Mouse (Mus musculus) kidney, adult 11 months (tissue): ENCODE results near the gene Exoc6.

Experiments used
- DNase-seq: peaks from one replicate; pipeline ENCODE4 v3.0.0; 2022

Gene Exoc6

DNA sequence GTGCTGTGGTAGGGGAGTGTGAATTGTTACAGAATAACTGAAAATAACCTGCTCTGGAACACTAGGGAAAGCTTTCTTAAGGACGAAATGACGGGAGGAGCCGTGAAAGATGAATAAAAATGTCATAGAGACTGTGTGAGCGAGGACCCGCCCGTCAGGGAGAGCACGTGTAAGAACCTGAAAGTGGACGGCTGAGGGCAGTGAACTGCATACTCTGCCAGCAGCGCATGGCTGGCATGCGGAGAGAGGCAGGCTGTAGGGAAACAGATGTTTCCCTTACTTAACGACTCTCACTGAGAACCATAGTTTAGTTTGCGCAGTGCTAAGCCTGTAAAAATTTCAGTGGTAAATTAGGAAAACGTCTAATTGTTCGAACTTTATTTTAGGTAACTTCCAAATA, 35.0 kb downstream of the Exoc6 start:
- no peak for DNase-seq

DNA sequence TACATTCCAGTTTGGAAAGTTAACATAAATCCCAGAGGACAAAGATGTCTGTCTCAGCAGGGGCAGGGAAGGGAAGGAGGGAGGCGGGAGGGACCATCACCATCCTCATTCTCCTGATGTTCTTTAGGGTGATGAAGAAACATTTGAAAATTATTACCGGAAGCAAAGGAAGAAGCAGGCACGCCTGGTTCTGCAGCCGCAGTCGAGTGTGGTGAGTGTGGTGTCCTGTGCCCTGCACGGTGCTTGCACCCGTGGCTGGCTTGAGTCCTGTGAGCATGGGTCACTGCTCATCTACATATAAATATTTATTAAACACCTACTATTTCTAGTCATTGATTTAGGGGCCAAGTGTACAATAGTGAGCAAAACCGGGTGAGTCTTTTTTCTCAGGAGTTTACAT, 35.5 kb downstream of the Exoc6 start:
- DNase-seq = no peak

DNA sequence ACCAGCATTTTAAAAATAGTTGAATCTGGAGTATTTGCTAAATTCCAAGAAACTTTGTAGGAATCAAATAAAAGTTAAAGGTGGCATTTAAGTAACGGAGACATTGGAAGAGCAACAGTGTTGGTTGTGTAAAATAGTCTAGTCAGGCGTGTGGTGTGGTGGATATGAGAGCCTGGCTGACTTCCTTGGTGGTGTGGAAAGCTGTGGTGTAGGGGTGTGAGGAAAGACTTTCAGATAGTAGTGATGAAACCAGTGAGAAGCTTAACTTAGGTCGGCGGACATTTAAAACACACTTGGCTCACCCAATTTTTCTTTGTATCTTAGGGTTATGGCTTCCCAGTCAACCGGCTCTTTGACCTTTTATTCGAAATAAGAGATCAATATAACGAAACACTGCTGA, 40.3 kb downstream of the Exoc6 start:
- no peak for DNase-seq

DNA sequence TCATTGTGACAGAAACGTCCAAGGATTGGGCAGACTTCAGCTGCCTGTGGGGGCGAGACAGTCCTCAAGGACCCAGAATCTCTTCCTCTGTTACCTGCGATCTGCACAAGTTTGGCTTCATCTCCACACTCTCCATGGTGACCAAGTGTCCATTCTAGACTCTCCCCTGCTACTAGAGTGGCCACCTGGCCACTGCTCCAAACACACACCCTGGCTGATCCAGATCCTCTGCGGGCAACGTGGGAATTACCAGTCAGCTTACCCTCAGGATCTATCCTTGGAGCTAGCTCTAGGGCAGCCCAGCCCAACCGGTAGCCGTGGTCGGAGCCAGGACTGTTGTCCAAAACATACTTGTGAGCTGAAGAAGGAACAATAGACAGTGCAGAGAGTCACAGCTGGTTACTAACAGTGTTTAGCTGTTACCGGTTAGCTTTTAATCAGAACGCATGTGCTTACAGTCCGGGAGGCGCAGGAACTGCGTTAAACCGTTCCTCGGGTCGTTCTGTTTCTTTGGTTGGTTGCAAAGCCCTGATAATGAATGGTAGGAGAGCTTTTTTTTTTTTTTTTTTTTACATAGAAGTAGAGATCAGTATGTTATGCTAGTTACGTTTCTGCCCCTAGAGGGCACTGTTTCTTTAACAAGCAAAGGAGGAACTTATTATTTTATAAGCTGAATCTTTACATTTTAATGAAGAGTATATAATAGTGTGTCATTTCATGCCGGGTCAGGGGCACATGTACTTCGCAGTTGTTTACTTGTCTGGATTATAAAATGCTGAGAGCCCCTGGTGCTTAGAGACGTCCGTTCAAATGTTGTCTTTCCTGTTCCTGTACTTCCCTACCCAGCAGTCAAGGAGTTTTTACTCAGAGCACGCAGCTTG, 52.0 kb downstream of the Exoc6 start:
- no peak for DNase-seq

DNA sequence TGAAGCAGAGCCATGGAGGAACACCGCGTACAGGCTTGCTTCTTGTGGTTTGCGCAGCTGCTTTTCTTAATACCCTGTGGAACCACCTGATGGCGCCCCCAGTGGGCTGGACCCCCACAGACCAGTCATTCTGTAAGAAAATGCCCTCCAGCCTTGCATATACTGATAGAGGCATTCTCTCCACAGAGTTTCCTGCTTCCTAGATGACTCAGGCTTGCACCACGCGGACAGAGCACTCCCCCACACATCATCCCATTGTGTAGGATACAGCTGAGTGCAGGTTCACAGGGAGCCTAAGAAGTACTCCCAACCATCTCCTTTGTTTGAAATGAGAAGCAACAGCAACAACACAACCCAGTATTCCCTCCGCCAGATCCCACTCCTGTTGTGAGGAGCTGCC, 59.8 kb downstream of the Exoc6 start:
- DNase-seq = no peak

DNA sequence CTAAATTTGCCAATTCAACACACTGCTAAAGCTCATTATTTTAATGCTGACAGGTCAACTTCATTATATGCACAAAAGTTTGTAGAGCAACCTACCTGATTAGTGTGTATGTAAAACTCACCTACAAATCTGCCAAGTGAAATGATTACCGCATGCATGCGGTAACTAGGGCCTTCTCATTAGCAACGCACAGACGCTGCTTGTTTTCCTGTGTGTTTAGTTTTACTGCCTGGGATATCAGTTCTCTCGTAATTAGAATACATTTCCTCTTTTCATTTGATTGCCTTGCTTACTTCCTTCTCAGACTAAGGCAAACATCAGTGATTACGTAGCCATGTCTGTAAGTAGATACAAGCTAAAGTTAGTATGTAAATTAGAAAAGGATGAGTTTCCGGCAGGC, 62.7 kb downstream of the Exoc6 start:
- no peak for DNase-seq

DNA sequence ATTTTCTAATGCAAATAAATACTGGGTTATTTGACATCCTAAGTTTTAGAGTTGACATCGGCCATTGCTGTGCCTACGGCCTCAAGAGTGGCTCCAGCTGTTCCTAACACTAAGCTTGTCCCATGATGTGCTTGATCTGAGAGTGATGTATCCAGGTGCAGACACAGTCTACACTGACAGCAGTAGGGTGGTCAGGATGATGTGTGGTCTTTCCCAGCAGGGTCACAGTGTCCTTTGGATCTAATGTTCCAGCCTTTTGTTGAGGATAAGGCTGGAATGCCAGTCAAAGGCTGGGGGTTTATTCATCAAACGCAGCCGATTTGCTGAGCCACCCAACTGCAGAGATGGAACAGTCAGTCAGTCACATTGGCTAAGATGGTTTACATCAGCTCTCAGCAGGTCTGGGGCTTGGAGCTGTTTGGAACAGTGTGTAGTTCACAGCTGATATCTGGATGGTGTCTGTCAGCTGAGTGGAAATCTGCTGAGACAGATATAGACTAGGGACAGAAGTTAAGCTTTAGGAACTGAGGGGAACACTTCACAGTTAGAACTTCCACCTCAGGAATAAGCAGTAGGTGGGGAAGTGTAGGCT, 64.9 kb downstream of the Exoc6 start:
- DNase-seq = no peak

DNA sequence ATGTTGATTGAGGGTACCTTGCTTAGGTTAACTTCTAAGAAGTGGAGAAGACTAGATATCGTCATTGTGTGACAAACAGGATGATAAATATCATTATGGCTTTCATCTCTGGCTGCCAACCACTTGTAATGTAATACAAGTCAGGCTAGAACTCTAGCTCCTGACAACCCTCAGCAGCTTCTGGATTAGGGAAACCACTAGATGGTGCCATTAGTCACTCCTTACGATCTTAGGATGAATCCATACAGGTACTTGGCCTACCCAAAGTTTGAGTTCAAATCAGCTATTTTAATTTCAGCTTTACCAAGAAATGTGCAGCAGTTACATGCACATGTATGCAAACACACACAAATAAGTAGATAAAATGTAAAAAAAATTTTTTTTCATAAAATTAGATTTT, 97.8 kb downstream of the Exoc6 start:
- DNase-seq = no peak

DNA sequence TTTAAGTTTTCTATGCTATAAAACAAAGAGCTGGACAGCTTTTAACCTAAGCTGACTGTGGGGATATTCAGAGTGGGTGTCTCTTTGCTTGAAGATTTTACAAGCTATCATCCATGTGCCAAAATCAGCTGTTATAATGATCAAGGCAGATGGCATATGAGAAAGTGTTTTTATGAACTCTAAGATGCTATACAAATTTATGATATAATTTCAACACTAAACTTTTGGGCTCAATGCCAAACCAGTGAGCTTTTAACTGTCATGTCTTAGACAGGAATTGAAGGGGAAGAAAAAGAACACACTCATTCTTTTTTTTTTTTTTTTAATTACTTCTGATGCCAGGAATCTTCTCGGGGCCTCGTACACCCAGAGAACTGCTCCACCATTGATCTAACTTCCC, 100.3 kb downstream of the Exoc6 start:
- DNase-seq = no peak

DNA sequence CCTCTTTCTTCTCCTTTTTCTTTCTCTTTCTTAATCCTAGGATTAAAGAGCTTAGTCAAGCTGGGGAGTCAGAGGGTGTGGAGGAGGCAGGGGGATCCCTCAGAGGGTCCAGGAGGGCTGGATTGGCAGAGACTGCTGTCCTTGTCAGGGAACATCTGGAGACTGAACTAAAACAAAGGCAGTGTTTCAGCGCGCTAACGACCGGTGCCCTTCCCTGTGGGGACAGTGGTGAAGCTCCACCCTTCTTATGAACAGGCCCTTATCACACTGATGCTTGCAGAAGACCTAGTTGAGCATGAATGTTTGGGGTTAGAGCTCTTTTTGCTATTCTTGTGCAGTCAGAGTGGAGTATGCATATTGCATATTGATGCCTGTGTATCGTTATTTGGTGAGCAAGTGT, 103.8 kb downstream of the Exoc6 start:
- DNase-seq = no peak

DNA sequence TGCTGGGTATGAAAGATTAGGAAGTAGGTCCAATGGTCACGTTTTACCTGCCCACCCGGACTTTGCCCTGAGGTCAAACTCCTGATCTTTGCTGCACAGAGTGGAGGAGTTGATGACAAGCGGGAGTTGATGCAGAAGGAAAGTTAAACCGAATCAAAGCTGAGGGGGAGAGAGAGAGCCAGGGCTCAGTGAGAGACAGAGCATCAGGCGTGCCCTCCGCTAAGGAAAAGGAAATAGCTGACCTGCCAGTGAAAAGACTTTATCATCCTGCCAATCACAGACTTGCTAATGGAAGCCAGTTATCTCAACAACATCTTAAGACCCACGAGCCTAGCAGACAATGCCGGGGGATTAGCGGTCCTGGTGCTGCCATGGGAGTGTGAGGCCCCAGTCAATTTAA, 106.2 kb downstream of the Exoc6 start:
- DNase-seq = peak; percentile 68

DNA sequence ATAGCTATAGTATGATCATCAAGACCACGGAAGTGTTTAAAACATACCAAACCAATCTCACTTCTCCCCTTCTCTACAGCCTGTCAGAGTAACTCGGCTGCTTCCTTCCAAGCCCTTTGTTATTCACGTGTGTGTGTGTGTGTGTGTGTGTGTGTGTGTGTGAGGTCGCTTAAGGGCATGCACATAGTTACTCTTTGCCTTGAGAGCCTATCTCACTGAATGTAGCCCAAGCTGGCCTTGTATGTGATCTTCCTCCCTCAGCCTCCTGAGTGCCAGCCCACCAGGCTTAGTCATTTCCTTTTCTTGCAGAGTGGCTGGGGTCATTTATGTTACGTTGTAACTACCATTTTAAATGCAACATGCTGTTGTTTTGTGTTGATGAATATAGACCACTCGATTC, 115.0 kb downstream of the Exoc6 start:
- no peak for DNase-seq

DNA sequence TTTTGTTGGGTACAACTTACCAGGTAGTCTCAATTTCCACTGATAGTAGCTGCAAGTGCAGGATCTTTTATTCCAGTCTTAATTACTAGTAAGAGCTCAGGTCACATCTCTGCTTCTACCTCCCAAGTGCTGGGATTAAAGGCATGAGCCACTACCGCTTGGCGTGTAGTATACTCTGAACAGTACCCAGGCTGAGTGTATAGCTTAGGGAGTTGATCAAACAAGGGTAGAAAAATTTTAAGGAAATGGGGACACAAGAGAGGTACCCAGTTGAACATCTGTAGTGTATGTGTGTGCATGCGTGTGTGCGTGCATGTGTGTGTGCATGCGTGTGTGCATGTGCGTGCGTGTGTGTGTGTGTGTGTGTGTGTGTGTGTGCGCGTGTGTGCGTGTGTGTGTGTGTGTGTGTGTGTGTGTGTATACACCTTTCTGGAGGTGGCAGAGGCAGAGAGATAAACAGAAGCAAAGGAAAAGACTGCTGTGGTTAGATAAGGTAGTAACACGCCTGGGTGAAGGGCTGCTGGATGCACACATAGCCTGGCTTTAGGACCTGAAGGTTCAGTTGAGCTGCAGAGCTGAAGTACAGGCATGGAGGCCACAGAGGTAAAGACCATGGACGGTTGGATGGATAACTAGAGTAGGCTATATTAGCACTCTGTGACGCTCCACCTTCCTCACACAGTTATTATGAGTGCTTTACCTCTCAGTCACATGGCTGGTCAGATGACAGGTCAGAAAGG, 117.8 kb downstream of the Exoc6 start:
- no peak for DNase-seq

DNA sequence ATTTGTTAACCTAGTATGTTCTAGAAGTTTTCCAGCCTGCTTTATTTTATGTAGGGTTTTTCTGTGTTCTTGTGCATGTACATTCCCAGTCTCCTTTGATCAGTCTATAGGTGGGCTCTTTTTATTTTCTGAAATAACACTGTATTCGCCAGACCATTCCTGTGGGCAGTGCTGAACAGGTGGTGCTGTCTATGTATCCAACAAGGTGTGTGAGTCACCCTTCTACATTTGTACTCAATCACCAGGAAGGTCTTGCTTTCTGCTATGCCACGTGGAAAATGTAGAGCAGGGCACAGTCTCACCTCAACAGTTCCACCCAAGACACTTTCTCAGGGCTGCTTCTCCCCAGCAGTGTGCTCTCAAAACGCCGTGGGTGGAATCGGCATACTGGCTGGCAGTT, 118.4 kb downstream of the Exoc6 start:
- no peak for DNase-seq

DNA sequence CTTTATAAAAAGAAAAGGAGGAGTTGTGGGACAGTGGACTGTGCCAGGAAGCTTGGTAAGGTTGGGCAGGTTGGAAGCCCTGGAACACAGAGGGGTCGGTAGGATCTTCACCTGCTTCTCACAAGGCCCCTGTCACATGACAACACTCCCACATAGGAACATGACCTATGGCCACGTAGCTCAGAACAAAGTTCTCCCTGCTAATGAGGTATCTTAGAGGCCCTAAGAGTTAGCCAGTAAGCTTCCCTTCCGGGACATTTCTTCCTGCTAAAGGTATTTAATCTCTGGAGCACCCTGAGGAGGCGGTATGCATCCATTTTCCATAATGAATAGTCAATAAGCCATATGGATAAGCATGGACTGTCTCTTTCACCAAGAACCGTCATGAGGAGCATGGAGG, 119.3 kb downstream of the Exoc6 start:
- DNase-seq = no peak

DNA sequence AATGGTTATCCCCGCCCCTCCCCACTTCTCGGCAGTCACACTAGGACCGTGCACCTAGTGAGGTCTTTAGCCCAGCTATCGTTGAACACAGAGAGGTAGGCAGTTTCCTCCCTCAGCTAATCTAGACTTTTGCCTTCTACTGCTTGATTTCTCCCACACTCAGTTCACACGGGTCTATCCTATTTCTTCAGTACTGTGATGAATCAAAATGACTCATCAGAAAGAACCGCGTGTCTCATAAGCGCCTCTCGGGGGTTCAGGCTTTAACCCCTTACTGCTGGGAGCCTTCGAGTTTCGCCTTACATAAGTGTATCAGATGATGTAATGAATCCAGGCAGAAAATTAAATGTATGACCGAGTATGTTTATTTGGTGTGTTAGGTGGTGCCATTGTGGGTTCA, 123.2 kb downstream of the Exoc6 start:
- no peak for DNase-seq

DNA sequence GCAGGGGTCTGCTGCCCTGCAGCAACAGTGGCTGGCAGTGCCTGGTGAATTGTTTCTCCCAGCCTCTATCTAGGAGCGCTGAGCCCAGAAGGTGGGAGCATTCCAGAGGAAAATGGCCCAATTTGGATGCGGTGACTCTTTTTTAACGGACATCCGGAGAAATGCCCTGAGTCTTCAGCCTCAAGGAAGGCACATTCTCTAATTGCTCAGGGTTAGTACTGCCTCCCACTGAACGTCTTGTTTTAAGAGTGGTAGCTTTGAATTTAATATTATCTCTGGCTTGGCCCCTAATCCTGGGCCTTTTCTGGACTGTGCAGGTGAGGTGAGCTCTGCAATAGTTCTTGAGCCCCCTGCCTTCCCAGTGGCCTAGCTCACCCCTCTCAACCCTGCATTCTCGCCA, 135.1 kb downstream of the Exoc6 start, which contains the start of gene Cyp26c1:
Gene Cyp26c1, plus strand, starts transcription at position 301 of the 400 bp plus-strand sequence.
- DNase-seq = no peak

DNA sequence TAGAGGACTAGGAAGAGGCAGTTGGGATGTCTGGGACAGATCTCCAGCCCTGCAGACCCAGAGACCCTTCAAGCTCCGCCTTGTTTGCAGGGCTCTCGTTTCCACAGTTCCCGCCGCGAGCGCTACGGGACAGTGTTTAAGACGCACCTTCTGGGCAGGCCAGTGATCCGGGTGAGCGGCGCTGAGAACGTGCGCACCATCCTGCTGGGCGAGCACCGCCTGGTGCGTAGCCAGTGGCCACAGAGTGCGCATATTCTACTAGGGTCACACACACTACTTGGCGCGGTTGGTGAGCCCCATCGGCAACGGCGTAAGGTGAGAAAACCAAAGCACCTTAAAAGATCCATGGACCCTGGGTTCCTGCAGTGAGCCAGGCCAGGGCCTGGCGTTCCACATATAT, 136.1 kb downstream of the Exoc6 start:
- DNase-seq = no peak

DNA sequence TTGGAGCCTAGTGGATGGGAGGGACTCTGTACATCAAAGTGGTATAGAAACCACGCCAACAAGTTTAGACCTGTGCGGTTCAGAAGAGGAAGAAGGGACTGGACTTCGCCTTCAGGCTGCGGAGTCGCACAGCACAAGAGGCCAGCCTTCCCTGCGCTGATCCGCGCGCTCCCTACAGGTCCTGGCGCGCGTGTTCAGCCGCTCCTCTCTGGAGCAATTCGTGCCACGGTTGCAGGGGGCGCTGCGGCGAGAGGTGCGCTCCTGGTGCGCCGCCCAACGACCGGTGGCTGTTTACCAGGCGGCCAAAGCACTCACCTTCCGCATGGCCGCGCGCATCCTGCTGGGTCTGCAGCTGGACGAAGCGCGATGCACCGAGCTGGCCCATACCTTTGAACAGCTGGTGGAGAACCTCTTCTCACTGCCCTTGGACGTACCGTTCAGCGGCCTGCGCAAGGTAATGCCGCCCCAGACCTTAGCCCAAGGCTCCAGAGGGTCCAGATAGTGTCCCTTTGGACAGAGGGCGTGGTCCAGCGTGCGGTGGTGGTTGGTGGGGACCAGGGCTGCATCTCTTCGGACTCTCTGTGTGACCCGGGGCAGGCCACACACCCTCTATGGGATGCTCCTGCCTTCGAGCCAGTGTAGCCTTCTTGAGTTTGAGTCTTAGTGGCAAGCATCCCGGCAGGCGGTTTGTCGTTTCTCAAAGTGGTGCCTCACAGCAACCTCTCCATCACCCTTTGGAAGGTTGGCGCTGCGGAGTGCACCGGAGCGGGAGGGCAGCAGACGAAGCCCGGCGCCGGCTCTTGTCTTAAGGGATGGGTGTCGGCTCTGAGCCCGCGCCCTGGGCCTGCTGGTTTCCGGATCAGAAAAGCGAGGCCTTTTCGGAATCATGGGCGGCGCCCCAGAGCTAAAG, 137.0 kb downstream of the Exoc6 start:
- DNase-seq = no peak

DNA sequence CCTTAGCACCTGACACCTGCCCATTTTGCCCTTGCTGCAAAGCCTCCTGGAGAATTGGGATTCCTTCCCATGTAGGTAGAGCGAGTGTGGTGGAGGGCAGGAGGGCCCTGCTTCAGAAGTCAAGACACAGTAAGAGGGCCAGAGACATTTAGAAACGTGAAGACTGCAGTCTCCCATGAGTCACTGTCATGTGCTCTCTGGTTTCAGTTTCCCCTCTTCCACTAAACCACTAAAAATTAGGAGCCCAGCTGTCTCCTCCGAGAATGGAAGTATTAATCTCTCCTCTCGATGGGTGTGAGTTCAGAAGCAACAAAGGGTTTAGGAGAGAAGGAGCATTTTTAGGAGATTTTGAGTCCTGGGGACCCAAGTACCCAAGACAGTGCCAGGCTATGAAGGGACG, 139.3 kb downstream of the Exoc6 start:
- no peak for DNase-seq

DNA sequence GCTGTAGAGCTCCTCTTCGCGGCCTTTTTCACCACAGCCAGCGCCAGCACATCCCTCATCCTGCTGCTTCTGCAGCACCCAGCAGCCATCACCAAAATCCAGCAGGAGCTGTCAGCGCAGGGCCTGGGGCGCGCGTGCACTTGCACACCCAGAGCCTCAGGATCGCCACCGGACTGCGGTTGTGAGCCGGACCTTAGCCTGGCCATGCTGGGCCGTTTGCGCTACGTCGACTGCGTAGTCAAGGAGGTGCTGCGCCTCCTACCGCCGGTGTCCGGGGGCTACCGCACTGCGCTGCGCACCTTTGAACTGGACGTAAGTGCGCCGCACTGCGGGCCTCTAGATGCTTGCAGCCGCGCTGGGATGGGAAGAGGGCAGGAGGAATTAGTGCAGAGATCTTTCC, 140.5 kb downstream of the Exoc6 start:
- no peak for DNase-seq

DNA sequence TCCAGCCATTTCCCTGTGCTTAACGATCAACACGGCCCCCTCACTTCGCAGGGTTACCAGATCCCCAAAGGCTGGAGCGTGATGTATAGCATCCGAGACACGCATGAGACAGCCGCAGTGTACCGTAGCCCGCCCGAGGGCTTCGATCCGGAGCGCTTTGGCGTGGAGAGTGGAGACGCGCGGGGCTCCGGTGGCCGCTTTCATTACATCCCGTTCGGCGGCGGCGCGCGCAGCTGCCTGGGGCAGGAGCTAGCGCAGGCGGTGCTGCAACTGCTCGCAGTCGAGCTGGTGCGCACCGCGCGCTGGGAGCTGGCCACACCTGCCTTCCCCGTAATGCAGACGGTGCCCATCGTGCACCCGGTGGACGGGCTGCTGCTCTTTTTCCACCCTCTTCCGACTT, 142.7 kb downstream of the Exoc6 start:
- DNase-seq = no peak

DNA sequence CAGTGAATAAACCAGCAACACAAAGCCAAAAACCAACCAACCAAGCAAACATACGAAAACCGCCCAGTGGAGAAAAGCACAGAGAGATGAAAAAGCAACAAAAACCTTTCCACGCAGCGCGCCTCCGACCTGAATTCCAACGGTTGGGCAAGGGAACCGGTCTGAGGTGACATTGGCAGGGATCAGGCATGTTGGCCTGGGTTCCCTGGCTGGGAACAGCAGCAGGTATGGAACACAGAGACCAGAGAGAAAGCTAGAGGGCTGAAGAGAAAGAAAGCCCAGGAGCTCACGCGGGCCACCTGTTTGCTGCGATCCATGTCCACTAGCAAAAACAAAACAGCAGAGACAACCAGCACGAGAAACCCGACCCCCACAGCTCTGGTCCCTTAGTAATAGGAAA, 144.9 kb downstream of the Exoc6 start:
- no peak for DNase-seq
